In the genomic region with DNA sequence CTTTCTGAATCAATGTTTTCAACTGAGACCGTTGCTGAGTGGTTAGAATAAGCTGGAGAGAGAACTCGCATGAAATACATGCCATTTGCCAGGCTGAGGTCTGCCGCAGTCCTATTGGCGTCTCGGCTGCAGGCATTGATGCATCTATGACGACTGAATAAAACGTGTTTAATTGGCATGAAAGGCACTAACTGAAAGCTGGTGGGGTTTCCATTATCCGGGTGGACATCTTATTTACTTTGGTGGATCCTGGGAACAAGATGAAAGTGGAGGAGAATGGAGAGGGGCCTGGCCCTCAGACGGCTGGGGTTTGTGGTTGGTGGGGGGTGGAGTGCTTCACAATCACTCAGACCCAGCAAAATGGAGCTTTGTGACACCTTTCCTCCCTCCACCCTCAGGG, we compare ENCODE assay signal across 17 mouse cellular contexts.
DNase-seq lines count a peak whose midpoint lies in the region; ATAC-seq and TF ChIP-seq lines count a peak whose summit lies in the region.
"Had no signal": no experiment of that assay in that cellular context is flagged by ENCODE, and none has a peak within 500 bp of the region (broad histone marks: within the 10 kb centered on the region; RNA-seq: fewer than 3 reads in every experiment).

No protein-coding gene starts in this region.

- peaks cover 24% of the 10 kb centered on the region for H3K4me1 ChIP-seq in midbrain, embryonic 10.5 days
- H3K4me1 ChIP-seq in midbrain, postnatal 0 days (ENCODE audit: insufficient read depth, low read length) = no peaks in the 10 kb centered on the region
- peaks cover 36% of the 10 kb centered on the region for H3K4me1 ChIP-seq in forebrain, embryonic 13.5 days
- no peaks in the 10 kb centered on the region for H3K4me1 ChIP-seq in hindbrain, postnatal 0 days (ENCODE audit: insufficient read depth, low read length)

- peak; percentile 34 for DNase-seq in midbrain, embryonic 10.5 days (ENCODE audit: low spot score)
- DNase-seq in midbrain, postnatal 0 days (ENCODE audit: low spot score) = no peak
- peak; percentile 17 for DNase-seq in embryo, embryonic 9.5 days (ENCODE audit: extremely low spot score)
- DNase-seq in hindbrain, postnatal 0 days (ENCODE audit: low spot score) = peak; percentile 19
- no peak for DNase-seq in cerebellum, postnatal 4 days (ENCODE audit: low spot score in 2 of 2)
- no peak for DNase-seq in layer of hippocampus, adult 9-11 months
- no peak for DNase-seq in T-cell, adult 2 months (ENCODE audit: low spot score)
- DNase-seq: cerebellum, adult 8-10 months; gastrocnemius, adult 2 months; heart, postnatal 36 days; lung, adult 18-20 months; lung, postnatal 14 days; thymus, adult 18-20 months; thymus, postnatal 4 days had no signal

- H3K36me3 ChIP-seq in midbrain, embryonic 10.5 days = no peaks in the 10 kb centered on the region
- no peaks in the 10 kb centered on the region for H3K36me3 ChIP-seq in midbrain, postnatal 0 days (ENCODE audit: insufficient read depth, low read length)
- H3K36me3 ChIP-seq in forebrain, embryonic 13.5 days (ENCODE audit: poor library complexity, severe bottlenecking) = no peaks in the 10 kb centered on the region
- H3K36me3 ChIP-seq in hindbrain, postnatal 0 days (ENCODE audit: insufficient read depth, low read length) = no peaks in the 10 kb centered on the region
- H3K36me3 ChIP-seq: limb, embryonic 10.5 days had no signal

- no peak overlapping the region for H3K4me2 ChIP-seq in midbrain, postnatal 0 days (ENCODE audit: low read depth, low read length, poor library complexity, severe bottlenecking)
- H3K4me2 ChIP-seq in forebrain, embryonic 13.5 days = peak overlapping the region; percentile 28; the same call in 1 of the 2 replicates
- no peak overlapping the region for H3K4me2 ChIP-seq in hindbrain, postnatal 0 days (ENCODE audit: low read depth, low read length)

- no peaks in the 10 kb centered on the region for H3K9me3 ChIP-seq in midbrain, embryonic 10.5 days (replicated peaks)
- H3K9me3 ChIP-seq in midbrain, postnatal 0 days (ENCODE audit: low read length) = no peaks in the 10 kb centered on the region
- no peaks in the 10 kb centered on the region for H3K9me3 ChIP-seq in forebrain, embryonic 13.5 days (replicated peaks)
- H3K9me3 ChIP-seq in hindbrain, postnatal 0 days (ENCODE audit: low read length) = no peaks in the 10 kb centered on the region
- H3K9me3 ChIP-seq: limb, embryonic 10.5 days had no signal

- no peak for ATAC-seq in midbrain, postnatal 0 days (ENCODE audit: low FRiP score)
- ATAC-seq in forebrain, embryonic 13.5 days = peak; percentile 46; the same call in 1 of the 2 replicates
- ATAC-seq in hindbrain, postnatal 0 days = no peak

- no peak overlapping the region for H3K27ac ChIP-seq in midbrain, embryonic 10.5 days (replicated peaks)
- H3K27ac ChIP-seq in midbrain, postnatal 0 days (ENCODE audit: low read depth, low read length) = no peak overlapping the region
- no peak overlapping the region for H3K27ac ChIP-seq in forebrain, embryonic 13.5 days
- H3K27ac ChIP-seq in hindbrain, postnatal 0 days = no peak overlapping the region
- H3K27ac ChIP-seq: gastrocnemius, adult 2 months; limb, embryonic 10.5 days had no signal

- H3K27me3 ChIP-seq in midbrain, embryonic 10.5 days (ENCODE audit: low read depth, poor library complexity, severe bottlenecking) = peaks cover 94% of the 10 kb centered on the region
- peaks cover 5% of the 10 kb centered on the region; the same call in 1 of the 2 replicates for H3K27me3 ChIP-seq in midbrain, postnatal 0 days (ENCODE audit: insufficient read depth, low read length)
- peaks cover 32% of the 10 kb centered on the region for H3K27me3 ChIP-seq in forebrain, embryonic 13.5 days
- peaks cover 14% of the 10 kb centered on the region; the same call in 1 of the 2 replicates for H3K27me3 ChIP-seq in hindbrain, postnatal 0 days (ENCODE audit: insufficient read depth, low read length)

- WGBS in midbrain, embryonic 10.5 days = 24% methylated on average over 9 of the region's 9 CpGs
- WGBS in midbrain, postnatal 0 days = 10% methylated on average over 9 of the region's 9 CpGs
- WGBS in forebrain, embryonic 13.5 days = 2% methylated on average over 9 of the region's 9 CpGs
- 12% methylated on average over 9 of the region's 9 CpGs for WGBS in hindbrain, postnatal 0 days

- no peak overlapping the region for H3K9ac ChIP-seq in midbrain, postnatal 0 days (replicated peaks; ENCODE audit: low read length, poor library complexity, severe bottlenecking)
- no peak overlapping the region for H3K9ac ChIP-seq in forebrain, embryonic 13.5 days
- H3K9ac ChIP-seq in hindbrain, postnatal 0 days (replicated peaks; ENCODE audit: low read length) = no peak overlapping the region

- no peak for TF ChIP-seq CTCF in midbrain, postnatal 0 days (IDR thresholded peaks at IDR 0.05)
- no peak for TF ChIP-seq CTCF in hindbrain, postnatal 0 days (IDR thresholded peaks at IDR 0.05; ENCODE audit: low read depth)

- H3K4me3 ChIP-seq in midbrain, embryonic 10.5 days = no peak overlapping the region
- H3K4me3 ChIP-seq in midbrain, postnatal 0 days (ENCODE audit: low read depth, low read length) = no peak overlapping the region
- H3K4me3 ChIP-seq in forebrain, embryonic 13.5 days = no peak overlapping the region
- H3K4me3 ChIP-seq in hindbrain, postnatal 0 days (ENCODE audit: low read length) = no peak overlapping the region
- H3K4me3 ChIP-seq: gastrocnemius, adult 2 months; limb, embryonic 10.5 days; myocyte had no signal

Comparison
In these comparisons a context has a peak if more than half of its experiments do, and no peak if none do; other contexts are left out.
1. DNase-seq: peak in midbrain, embryonic 10.5 days (single experiment), embryo, embryonic 9.5 days (single experiment) and hindbrain, postnatal 0 days (single experiment); none in midbrain, postnatal 0 days (single experiment), cerebellum, postnatal 4 days (0 of 2), layer of hippocampus, adult 9-11 months (single experiment) and T-cell, adult 2 months (single experiment).